Mouse (Mus musculus) C2C12 (cell line): ENCODE results near the gene Rpl19.

Source experiments
- CEBPB ChIP-seq: IDR thresholded peaks from one replicate; pipeline ENCODE4 v1.6.1; 2011; ENCODE audit warnings: low read depth, mild to moderate bottlenecking, control low read depth, moderate library complexity
- CTCF ChIP-seq: IDR thresholded peaks from one replicate; pipeline ENCODE4 v1.5.1; 2011; ENCODE audit not compliant: control insufficient read depth, insufficient read depth, insufficient read length
- MAX ChIP-seq: IDR thresholded peaks from one replicate; pipeline ENCODE4 v1.6.1; 2011; ENCODE audit warnings: mild to moderate bottlenecking, control low read depth
- MYOG ChIP-seq: IDR thresholded peaks from one replicate; pipeline ENCODE4 v1.6.1; 2011; ENCODE audit not compliant: control insufficient read depth, insufficient read length; ENCODE audit errors: extremely low read depth
- USF1 ChIP-seq: IDR thresholded peaks from one replicate; pipeline ENCODE4 v1.6.1; 2011; ENCODE audit warnings: low read depth, mild to moderate bottlenecking, control low read depth, moderate library complexity

- TF ChIP-seq CTCF: no peak
- TF ChIP-seq MYOG: no peak
- no peak for TF ChIP-seq CEBPB
- no peak for TF ChIP-seq MAX
- TF ChIP-seq USF1: no peak
Observed at GRCm38 (mm10) chr11:98061441-98061840, 34.9 kb downstream of the Rpl19 start.
